Mouse (Mus musculus): ENCODE measurements around the gene B4galt7.
A peak's percentile ranks its signal among the peaks of the same experiment; 100 is the strongest.
"Not testable (repeated sequence)": the region's sequence is repeated elsewhere in the genome, so short reads cannot be mapped to it uniquely, and the experiment has no call there.

B4galt7 gene

DNA sequence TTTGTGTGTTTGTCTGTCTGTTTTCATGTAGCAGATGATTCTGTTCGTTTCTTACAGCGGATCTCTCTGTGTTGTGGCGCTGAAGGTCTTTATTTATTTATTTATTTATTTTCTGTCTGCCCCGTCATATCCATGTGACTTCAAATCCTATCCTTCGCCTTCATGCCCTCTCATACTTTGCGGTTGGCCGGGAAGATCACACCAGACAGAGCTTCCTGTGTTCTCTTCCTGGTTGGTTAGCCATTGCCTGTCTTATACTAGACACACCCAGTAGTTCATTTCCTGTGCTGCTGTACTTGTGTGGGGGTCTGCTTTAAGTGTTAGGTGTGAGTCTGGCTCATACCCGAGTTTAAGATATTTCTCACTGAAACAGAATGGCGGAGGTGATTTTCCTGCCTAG is 961 bp downstream of the B4galt7 start:
- DNase-seq = no peak

DNA sequence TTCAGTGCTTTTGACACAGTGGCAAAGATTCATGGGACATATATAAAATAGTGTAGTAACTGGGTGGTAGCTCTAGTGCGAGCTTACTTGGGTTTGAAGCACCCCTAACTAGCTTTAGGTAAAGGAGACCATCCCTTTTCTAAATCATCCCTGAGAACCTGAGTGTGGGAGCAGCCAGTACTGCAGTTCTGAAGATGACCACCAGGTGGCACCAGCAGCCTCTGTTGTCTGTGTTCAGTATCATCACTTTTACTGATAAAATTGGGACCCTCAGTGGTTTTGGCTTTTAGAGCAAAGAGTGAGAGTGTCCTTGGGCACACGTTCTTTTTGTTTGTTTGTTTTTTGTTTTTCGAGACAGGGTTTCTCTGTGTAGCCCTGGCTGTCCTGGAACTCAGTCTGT is 1.9 kb downstream of the B4galt7 start:
- peak; percentile 83 for DNase-seq

DNA sequence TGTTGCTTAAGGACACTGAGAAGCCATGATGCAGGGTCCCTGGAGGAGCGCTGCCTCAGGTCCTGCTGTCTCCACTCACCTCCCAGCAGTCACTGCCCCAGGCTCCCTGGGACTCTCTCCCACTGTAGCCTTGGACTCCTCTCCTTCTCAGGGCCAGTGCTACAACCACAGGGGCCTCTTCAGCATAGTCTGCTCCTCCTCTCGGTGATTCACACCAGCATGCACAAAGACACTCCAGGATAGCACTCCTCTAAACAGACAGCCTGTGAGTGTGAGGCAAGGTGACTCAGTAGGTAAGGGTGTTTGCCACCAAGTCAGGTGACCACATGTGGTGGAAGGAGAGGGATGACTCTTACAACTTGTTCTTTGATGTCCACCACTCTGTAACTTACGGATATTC is 4.9 kb downstream of the B4galt7 start:
- DNase-seq = no peak

DNA sequence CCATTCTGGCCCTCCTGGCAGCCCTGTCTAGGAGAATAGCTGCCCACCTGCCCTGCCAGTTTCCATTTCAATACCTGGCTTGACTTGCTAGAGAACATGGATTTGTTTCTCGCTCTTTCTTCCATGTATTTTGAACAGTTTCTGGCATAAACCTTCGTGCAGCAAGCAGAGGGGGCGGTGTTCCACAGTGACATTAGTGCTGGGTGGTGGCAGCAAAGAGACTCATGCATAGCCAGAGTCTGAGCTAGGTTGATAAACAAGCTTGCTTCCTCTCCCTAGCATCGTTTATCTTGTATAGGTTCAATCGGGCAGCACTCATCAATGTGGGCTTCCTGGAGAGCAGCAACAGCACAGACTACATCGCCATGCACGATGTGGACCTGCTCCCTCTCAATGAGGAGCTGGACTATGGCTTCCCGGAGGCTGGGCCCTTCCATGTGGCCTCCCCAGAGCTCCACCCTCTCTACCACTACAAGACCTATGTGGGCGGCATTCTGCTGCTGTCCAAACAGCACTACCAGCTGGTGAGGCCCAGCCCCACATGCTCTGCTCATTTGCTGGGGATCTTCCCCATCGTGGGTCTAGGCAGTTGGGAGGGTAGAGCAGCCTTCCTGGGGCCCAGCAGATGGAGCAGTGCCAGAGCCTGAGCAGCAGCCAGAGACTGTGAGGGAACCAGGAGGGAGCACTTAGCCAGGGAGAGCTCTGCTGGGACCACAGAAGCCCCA is 7.4 kb downstream of the B4galt7 start:
- no peak for DNase-seq

DNA sequence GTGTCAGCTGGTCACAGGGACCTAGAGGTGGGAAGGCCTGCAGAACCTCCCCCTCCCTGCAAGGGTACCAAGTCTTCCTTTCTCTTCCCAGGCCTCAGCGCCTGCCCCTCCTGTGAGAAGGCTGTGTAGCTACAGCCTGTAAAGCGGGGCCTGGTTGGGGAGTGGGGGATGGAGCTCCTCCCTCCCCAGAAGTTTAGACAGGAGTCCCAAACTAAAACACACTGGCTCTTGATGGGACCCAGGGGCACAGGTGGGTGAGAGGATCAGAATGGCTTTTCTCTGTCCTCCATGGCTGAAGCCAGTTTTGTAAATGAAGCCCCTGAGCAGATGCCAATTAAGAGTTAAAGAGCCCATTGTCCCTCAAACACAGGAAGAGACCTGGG is 7.9 kb downstream of the B4galt7 start:
- DNase-seq = no peak

DNA sequence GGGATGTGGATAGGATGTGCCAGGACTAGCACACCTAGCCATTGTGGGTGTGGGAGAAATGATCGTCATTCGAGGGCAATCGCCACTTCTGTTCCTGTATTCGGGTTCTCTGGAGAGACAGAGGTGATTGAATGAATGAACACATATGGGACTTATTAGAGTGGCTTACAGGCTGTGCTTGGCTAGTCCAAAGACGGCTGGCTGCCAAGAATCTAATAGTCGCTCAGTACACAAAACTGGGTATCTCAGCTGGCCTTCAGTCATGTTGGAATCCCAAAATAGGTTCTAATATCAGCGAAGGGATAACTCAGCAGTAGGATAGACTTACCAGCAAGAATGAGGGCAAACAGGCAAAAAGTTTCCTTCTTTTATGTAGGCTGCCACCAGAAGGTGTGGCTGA is 12.3 kb downstream of the B4galt7 start:
- no peak for DNase-seq

DNA sequence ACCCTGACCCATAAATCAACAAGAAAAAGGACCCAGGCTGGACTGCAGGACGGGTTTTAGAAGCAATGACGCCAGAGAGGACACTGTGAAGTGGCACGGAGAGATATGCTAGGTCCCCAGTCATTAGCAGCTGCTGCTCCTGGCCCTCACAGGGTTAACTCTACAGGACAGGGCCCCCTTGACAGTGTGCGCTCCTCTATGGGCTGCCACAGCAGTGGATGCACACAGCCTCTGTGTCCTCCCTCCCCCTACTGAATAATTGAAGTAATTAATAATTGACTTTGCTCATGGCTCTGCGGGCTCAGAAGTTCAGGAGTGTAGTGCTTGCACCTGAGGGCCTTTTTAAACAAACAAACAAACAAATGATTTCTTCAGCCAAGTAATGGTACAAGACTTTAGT is 13.8 kb downstream of the B4galt7 start:
- DNase-seq = no peak

DNA sequence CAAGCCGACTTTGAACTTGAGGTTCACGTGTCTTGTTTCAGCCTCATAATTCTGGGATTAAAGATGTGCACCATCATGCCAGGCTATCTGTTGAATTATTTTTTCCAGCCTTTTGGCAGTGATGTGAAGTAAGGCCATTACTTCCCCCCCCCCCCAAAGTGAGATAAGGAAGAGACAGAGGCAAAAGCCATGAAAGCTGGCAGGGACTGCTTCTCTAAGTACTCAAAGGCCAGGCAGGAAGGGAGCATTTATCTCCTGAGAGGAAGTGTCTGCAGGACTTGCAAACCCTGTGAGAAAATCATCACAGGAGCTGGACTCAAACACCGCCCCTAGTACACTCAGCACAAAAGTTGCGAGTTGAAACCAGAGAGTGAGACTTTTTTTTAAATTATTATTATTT is 19.6 kb downstream of the B4galt7 start:
- no peak for DNase-seq

DNA sequence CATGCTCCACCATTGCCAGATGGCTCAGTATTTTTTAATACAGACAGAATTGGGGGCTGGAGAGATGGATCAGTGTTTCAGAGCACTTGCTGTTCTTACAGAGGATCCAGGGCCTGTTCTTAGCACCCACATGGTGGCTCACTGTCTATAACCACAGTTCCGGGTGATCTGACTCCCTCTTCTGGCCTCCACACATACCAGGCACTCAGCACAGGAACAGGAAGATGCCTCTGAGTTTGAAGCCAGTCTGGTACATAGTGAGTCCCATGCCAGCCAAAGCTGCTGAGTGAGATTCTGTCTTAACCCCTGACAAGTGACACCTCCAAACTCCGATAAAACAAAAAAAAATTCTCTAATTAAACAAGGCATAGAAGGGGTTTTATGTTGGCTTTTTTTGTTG is 20.6 kb downstream of the B4galt7 start:
- no peak for DNase-seq

DNA sequence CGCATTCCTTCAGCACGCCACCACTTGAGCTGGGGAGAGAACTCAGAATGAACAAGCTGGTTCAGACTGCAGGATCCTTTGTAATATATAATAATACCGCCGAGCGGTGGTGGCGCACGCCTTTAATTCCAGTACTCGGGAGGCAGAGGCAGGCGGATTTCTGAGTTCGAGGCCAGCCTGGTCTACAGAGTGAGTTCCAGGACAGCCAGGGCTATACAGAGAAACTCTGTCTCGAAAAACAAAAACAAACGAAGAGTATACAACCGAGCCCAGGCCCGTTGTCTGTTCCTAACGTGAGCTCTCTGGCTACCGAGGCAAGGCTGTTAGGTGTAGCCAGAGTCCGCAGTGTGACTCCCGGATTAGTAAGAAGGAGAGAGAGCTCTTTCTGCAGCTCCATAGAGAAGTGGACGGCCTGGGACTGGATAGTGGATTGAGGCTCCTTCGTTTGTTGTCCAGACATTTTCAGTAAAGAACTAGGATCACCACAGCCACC is 22.5 kb downstream of the B4galt7 start:
- not testable (repeated sequence) for DNase-seq

DNA sequence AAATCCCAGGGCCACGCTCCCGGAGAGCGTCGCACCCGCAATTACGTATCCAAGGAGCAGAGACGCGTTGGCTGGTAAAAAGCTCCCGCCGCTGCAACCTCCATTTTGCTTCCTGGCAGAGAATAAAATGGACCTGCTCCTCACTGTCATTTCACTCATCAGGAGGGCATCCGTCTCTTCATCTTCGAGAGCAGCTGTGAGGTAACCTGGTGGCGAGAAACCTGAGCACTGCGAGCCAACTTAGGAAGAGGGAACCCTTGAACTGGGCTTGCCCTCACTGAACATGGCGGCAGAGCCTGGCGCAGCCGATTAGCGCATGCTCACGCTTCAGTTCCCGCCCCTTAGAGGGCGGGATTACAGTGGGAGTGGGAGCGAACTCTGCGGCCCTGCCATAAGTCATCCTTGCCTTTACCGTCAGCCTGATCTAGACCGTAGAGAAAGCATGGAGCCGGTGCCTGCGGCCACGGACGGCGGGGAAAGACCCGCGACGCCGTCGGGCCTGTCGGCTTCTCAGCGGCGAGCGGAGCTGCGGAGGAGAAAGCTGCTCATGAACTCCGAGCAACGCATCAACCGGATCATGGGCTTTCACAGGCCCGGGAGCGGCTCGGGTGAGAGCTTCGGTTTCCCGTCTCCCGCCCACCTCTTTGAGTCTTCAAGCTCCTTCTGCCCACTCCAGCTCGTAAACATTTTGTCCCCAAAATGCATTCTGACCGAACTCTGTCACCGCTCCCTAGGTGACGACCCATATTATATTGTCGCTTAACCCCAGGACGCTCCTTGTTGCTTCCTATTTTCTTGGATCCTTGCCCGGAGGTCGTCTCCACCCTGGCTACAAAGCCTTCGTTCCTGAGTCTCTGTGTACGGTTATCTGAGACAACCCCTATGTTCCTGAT is 23.2 kb downstream of the B4galt7 start, which contains the start of gene Caml:
Caml (plus strand) TSS at position 357 of the 893 bp plus-strand sequence.
- DNase-seq = peak; percentile 87

DNA sequence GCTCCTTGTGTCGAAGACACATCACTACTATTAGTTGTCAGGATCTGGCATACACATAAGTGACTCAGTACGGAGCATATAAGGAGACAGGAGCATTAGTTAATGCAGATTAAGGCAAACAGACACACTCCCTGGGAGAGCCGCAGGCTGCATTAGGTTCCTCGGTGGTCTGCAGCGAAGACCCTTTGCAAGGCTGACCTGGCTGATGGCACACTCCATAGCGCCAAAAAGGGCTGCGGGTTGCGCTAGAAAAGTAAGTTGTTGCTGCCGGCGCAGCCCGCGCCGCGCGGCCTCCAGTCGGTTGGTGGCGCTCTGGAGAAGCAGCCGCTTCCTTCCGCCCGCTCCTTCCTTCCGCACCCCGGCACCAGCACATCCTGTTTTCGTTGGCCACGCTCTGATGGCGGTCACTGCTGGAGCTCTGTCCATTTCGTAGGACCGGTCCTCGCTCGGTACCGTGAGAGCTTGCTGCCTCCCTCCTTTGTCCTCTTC is 35.0 kb downstream of the B4galt7 start, which contains the start of gene Ddx46:
Ddx46 (plus strand) TSS at position 389 of the 489 bp plus-strand sequence.
- peak; percentile 89 for DNase-seq

DNA sequence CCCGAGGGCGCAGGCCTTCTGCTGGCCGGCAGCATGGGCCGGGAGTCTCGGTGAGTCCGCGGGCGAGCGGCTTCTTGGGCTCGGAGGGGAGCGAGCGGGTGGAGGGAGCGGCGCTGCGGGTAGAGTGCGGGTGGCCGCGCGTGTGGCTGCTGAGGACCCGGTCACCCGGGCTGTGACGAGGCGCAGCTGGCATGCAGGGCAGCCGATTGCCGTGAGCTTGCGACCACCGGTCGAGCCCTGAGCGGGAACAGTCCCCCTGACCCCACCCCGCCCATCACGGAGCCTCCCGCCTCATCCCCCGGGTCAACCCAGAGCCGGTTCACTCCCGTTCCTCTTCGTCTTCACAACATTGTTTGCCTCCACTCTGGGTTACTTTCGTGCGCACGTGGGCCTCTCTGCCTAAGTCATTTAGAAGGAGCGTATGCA is 35.5 kb downstream of the B4galt7 start:
- no peak for DNase-seq

DNA sequence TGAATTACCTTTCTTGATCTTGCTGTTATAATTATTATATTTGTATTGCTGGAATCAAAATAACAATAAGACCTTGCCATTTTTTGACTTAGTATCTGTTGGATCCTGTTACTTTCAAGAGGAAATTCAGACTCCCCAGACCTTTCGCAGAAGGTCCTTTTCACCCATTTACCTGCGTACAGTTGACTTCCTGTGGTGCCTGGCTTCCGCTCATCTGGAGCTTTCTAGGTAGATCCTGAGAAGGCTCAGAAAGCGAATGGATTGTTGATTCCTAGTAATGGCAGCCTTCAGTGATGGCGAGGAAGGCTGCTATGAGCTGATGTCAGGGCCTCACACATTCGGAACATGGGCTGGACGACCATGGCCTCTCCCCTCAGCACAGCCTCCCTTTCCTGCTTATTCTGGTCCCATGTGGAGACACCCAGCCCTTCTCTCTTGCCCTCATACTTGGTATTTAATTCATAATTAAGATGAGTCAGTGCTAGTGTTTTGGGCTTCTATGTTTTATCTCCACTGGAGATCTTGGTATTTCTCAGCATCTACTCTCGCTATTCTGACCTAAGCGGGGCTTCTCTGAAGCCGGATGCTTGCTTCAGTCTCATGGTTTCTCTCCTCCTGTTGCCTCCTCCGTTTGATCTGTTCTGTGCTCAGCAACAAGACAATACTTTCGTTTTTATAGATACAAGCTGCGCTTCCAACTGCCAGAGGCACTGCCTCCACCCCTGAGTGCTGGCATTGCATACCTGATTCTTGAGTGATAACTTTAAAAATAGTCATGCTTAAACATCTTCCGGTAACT is 36.7 kb downstream of the B4galt7 start:
- no peak for DNase-seq

DNA sequence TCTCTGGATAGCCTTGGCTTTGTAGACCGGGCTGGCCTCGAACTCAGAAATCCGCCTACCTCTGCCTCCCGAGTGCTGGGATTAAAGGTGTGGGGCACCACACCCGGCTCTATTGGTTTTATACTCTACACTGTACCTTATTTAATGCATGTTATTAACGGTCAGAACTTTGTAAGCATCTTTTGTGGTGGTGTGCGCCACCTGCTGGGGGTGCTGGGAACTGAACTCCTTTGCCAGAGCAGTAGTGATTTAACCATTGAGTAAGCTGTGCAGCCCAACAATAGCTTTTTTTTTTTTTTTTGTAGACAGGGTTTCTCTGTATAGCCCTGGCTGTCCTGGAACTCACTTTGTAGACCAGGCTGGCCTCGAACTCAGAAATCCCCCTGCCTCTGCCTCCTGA is 40.8 kb downstream of the B4galt7 start:
- DNase-seq = peak; percentile 67

DNA sequence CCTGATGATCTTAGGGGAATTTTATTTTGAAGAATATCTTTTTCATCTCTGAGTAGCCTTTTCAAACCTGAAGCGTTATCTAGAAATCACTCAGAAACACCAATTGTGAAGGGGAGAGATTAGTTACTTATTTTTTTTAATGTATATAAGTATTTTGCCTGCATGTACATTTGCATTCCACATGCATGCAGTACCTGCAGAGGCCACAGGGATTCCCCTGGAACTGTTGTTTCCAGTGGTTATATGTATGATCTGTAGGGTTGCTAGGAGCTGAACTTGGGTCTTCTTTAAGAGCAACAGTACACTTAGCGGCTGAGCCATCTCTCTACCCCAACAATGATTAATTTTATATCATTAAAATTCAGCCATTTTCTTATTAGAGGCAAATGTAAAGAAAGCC is 44.8 kb downstream of the B4galt7 start:
- DNase-seq = no peak

DNA sequence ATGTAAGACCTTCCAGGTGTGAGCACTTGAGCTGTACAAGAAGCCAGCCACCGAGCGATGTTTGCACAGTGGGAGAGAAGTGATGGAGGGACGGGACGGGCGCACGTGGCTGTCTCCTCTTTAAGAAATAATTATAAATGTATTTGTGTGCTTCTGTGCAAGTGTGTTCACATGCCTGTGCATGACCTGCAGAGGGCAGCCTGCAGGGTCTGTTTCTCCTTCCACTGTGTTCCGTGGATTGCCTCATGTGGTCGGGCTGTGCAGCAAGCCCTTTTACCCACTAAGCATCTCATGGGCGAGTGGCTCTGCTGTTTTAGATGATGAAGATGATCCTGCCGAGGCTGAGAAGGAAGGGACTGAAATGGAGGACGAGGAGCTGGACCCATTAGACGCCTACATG is 50.4 kb downstream of the B4galt7 start:
- no peak for DNase-seq

DNA sequence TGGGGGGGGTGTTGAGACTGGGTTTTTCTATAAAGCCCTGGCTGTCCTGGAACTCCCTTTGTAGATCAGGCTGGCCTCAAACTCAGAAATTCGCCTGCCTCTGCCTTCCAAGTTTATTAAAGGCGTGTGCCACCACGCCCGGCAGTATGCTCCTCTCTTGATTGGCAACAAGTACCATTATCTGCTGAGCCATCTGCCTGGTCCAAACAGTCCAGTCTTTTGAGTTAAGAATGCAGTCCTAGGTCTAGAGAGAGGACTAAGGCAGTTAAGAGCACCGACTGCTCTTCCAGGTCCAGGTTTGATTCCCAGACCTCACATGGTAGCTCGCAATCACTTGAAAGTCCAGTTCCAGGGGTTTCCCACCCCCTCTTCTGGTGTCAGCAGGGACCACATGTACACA is 51.3 kb downstream of the B4galt7 start:
- DNase-seq = no peak

All from cerebellum, adult 8-10 months (tissue).